Mouse (Mus musculus) lung, postnatal 36 days (tissue): ENCODE measurements around the gene Klhl11.

ENCODE experiments used
- DNase-seq: peaks from one replicate; pipeline ENCODE4 v3.0.0; 2022; ENCODE audit warnings: mixed read lengths

The Klhl11 gene

GRCm38 (mm10) chr11:100465833-100466232 lies 6.7 kb downstream of the Klhl11 start:
- no peak for DNase-seq

GRCm38 (mm10) chr11:100465229-100465792 lies 7.2 kb downstream of the Klhl11 start:
- no peak for DNase-seq

- no peak for DNase-seq
Observed at GRCm38 (mm10) chr11:100462699-100463098, 9.8 kb downstream of the Klhl11 start.

- no peak for DNase-seq
Observed at GRCm38 (mm10) chr11:100457711-100458110, 14.8 kb downstream of the Klhl11 start.

- peak; percentile 34 for DNase-seq
Observed at GRCm38 (mm10) chr11:100457247-100457646, 15.3 kb downstream of the Klhl11 start.

GRCm38 (mm10) chr11:100442625-100443024 lies 29.9 kb downstream of the Klhl11 start:
- DNase-seq, result no peak

GRCm38 (mm10) chr11:100441797-100442196 lies 30.7 kb downstream of the Klhl11 start, which contains the start of the genes Nt5c3b and Klhl10:
Gene Nt5c3b, minus strand, starts transcription at chr11:100441808.
Gene Klhl10, plus strand, starts transcription at chr11:100441917.
- DNase-seq, result no peak

- peak; percentile 92 for DNase-seq
Observed at GRCm38 (mm10) chr11:100440691-100441522, 31.6 kb downstream of the Klhl11 start.

- DNase-seq, result no peak
Observed at GRCm38 (mm10) chr11:100437901-100438300, 34.6 kb downstream of the Klhl11 start.

- DNase-seq, result no peak
Observed at GRCm38 (mm10) chr11:100435678-100436246, 36.8 kb downstream of the Klhl11 start.

GRCm38 (mm10) chr11:100432002-100432401 lies 40.5 kb downstream of the Klhl11 start:
- peak; percentile 59 for DNase-seq

- DNase-seq, result no peak
Observed at GRCm38 (mm10) chr11:100430052-100430451, 42.5 kb downstream of the Klhl11 start.

GRCm38 (mm10) chr11:100428612-100429199 lies 43.8 kb downstream of the Klhl11 start:
- DNase-seq, result no peak

GRCm38 (mm10) chr11:100426820-100427219 lies 45.7 kb downstream of the Klhl11 start:
- DNase-seq, result no peak

GRCm38 (mm10) chr11:100425851-100426250 lies 46.7 kb downstream of the Klhl11 start:
- DNase-seq, result peak; percentile 92

- no peak for DNase-seq
Observed at GRCm38 (mm10) chr11:100423836-100424235, 48.7 kb downstream of the Klhl11 start.

- DNase-seq, result no peak
Observed at GRCm38 (mm10) chr11:100421537-100421936, 51.0 kb downstream of the Klhl11 start.

- peak; percentile 55 for DNase-seq
Observed at GRCm38 (mm10) chr11:100414914-100415822, 57.4 kb downstream of the Klhl11 start, which contains the start of gene Fkbp10. Gene Fkbp10, plus strand, starts transcription at chr11:100415697.

GRCm38 (mm10) chr11:100414021-100414913 lies 58.3 kb downstream of the Klhl11 start, which contains the start of gene P3h4:
Gene P3h4, minus strand, starts transcription at chr11:100414836.
- peak; percentile 89 for DNase-seq

GRCm38 (mm10) chr11:100413541-100413940 lies 59.0 kb downstream of the Klhl11 start:
- no peak for DNase-seq
